Mouse (Mus musculus): ENCODE data around the gene Egfl7.

GRCm38 (mm10) chr2:26555076-26555475, 24.7 kb upstream of the Egfl7 start:
- TF ChIP-seq MAFK (IDR thresholded peaks at IDR 0.05; ENCODE audit: insufficient read depth, low read depth, low read length) (no peak), ZC3H11A (IDR thresholded peaks at IDR 0.05; ENCODE audit: borderline replicate concordance, low read depth, low read length) (no peak), HCFC1 (IDR thresholded peaks at IDR 0.05; ENCODE audit: borderline replicate concordance, insufficient read depth, low read length) (no peak)
